Mouse (Mus musculus): ENCODE measurements around the gene Ndufc1. TPM values are rescaled to one million over a fixed set of nuclear protein-coding genes. Genes with fewer than 3 reads are reported as not detected.
"Not testable (repeated sequence)": the region's sequence is repeated elsewhere in the genome, so short reads cannot be mapped to it uniquely, and the experiment has no call there.

Gene Ndufc1
- polyA plus RNA-seq, 1 experiment from 2014 or later = 807 TPM

GRCm38 (mm10) chr3:51416073-51416363 lies 7.2 kb upstream of the Ndufc1 start:
- H3K9me3 ChIP-seq (ENCODE audit: control insufficient read depth, low read length) = no peaks in the 10 kb centered on the region
- H3K4me2 ChIP-seq (ENCODE audit: low read length) = peak overlapping the region; percentile 89
- H3K27me3 ChIP-seq (replicated peaks; ENCODE audit: control insufficient read depth, insufficient read depth, low read length) = no peaks in the 10 kb centered on the region
- peak overlapping the region; percentile 96 for H3K9ac ChIP-seq (ENCODE audit: low read depth, low read length)
- under 1% methylated on average over 21 of the region's 30 CpGs for WGBS
- ATAC-seq = peak; percentile 73
- peaks cover 20% of the 10 kb centered on the region for H3K4me1 ChIP-seq (ENCODE audit: control insufficient read depth, insufficient read depth, low read depth, low read length)
- peak overlapping the region; percentile 96 for H3K4me3 ChIP-seq (ENCODE audit: low read length)
- H3K36me3 ChIP-seq (ENCODE audit: control insufficient read depth, insufficient read depth, low read length) = no peaks in the 10 kb centered on the region
- H3K27ac ChIP-seq (ENCODE audit: low read depth, low read length) = peak overlapping the region; percentile 90

GRCm38 (mm10) chr3:51415098-51416072 lies 6.6 kb upstream of the Ndufc1 start, which contains the start of gene Naa15:
Gene Naa15, plus strand, starts transcription at chr3:51415148.
- no peaks in the 10 kb centered on the region for H3K36me3 ChIP-seq (ENCODE audit: control insufficient read depth, insufficient read depth, low read length)
- H3K4me3 ChIP-seq (ENCODE audit: low read length) = peak within 1 kb of the TSS; percentile 96
- ATAC-seq = peak; percentile 92
- peak within 1 kb of the TSS; percentile 89 for H3K4me2 ChIP-seq (ENCODE audit: low read length)
- H3K27me3 ChIP-seq (replicated peaks; ENCODE audit: control insufficient read depth, insufficient read depth, low read length) = no peaks in the 10 kb centered on the region
- peak within 1 kb of the TSS; percentile 90 for H3K27ac ChIP-seq (ENCODE audit: low read depth, low read length)
- no peaks in the 10 kb centered on the region for H3K9me3 ChIP-seq (ENCODE audit: control insufficient read depth, low read length)
- peaks cover 20% of the 10 kb centered on the region for H3K4me1 ChIP-seq (ENCODE audit: control insufficient read depth, insufficient read depth, low read depth, low read length)
- peak within 1 kb of the TSS; percentile 96 for H3K9ac ChIP-seq (ENCODE audit: low read depth, low read length)
- WGBS = 6% methylated on average over 43 of the region's 43 CpGs

GRCm38 (mm10) chr3:51413276-51413675 lies 4.5 kb upstream of the Ndufc1 start:
- ATAC-seq = no peak
- H3K4me3 ChIP-seq (ENCODE audit: low read length) = no peak overlapping the region
- H3K4me1 ChIP-seq (ENCODE audit: control insufficient read depth, insufficient read depth, low read depth, low read length) = peaks cover 15% of the 10 kb centered on the region
- no peaks in the 10 kb centered on the region for H3K27me3 ChIP-seq (replicated peaks; ENCODE audit: control insufficient read depth, insufficient read depth, low read length)
- no peak overlapping the region for H3K4me2 ChIP-seq (ENCODE audit: low read length)
- no peak overlapping the region for H3K9ac ChIP-seq (ENCODE audit: low read depth, low read length)
- no peak overlapping the region for H3K27ac ChIP-seq (ENCODE audit: low read depth, low read length)
- 88% methylated on average over 1 of the region's 1 CpGs for WGBS
- no peaks in the 10 kb centered on the region for H3K36me3 ChIP-seq (ENCODE audit: control insufficient read depth, insufficient read depth, low read length)
- no peaks in the 10 kb centered on the region for H3K9me3 ChIP-seq (ENCODE audit: control insufficient read depth, low read length)

- Histone ChIP-seq H3K9me3 (ENCODE audit: control insufficient read depth, low read length) (no peaks in the 10 kb centered on the region), H3K4me3 (ENCODE audit: low read length) (no peak overlapping the region), H3K27me3 (replicated peaks; ENCODE audit: control insufficient read depth, insufficient read depth, low read length) (no peaks in the 10 kb centered on the region), H3K4me1 (ENCODE audit: control insufficient read depth, insufficient read depth, low read depth, low read length) (peaks cover 13% of the 10 kb centered on the region), H3K9ac (ENCODE audit: low read depth, low read length) (no peak overlapping the region), H3K27ac (ENCODE audit: low read depth, low read length) (no peak overlapping the region), H3K36me3 (ENCODE audit: control insufficient read depth, insufficient read depth, low read length) (no peaks in the 10 kb centered on the region), H3K4me2 (ENCODE audit: low read length) (no peak overlapping the region)
- 88% methylated on average over 7 of the region's 7 CpGs for WGBS
- ATAC-seq = no peak
These were observed 3.7 kb upstream of the Ndufc1 start for GRCm38 (mm10) chr3:51412457-51412856.

GRCm38 (mm10) chr3:51407870-51408560 lies 773 bp downstream of the Ndufc1 start:
- ATAC-seq = peak; percentile 12; the same call in 1 of the 2 replicates

GRCm38 (mm10) chr3:51402628-51403027 lies 6.2 kb downstream of the Ndufc1 start:
- H3K4me1 ChIP-seq (ENCODE audit: control insufficient read depth, insufficient read depth, low read depth, low read length) = peaks cover 2% of the 10 kb centered on the region
- no peak overlapping the region for H3K9ac ChIP-seq (ENCODE audit: low read depth, low read length)
- H3K4me3 ChIP-seq (ENCODE audit: low read length) = no peak overlapping the region
- no peak overlapping the region for H3K4me2 ChIP-seq (ENCODE audit: low read length)
- H3K27ac ChIP-seq (ENCODE audit: low read depth, low read length) = no peak overlapping the region
- peaks cover 6% of the 10 kb centered on the region; the same call in 1 of the 2 replicates for H3K36me3 ChIP-seq (ENCODE audit: control insufficient read depth, insufficient read depth, low read length)
- no peak for ATAC-seq
- H3K27me3 ChIP-seq (replicated peaks; ENCODE audit: control insufficient read depth, insufficient read depth, low read length) = peaks cover 3% of the 10 kb centered on the region; the same call in 1 of the 2 replicates
- no peaks in the 10 kb centered on the region for H3K9me3 ChIP-seq (ENCODE audit: control insufficient read depth, low read length)
- 96% methylated on average over 12 of the region's 12 CpGs for WGBS

More at GRCm38 (mm10) chr3:51407870-51408560, 773 bp downstream of the Ndufc1 start:
- peak overlapping the region; percentile 84 for H3K9ac ChIP-seq (ENCODE audit: low read depth, low read length)
- H3K9me3 ChIP-seq (ENCODE audit: control insufficient read depth, low read length) = no peaks in the 10 kb centered on the region
- H3K4me1 ChIP-seq (ENCODE audit: control insufficient read depth, insufficient read depth, low read depth, low read length) = peaks cover 6% of the 10 kb centered on the region
- peak overlapping the region; percentile 58 for H3K4me3 ChIP-seq (ENCODE audit: low read length)
- WGBS = 22% methylated on average over 20 of the region's 20 CpGs
- no peaks in the 10 kb centered on the region for H3K27me3 ChIP-seq (replicated peaks; ENCODE audit: control insufficient read depth, insufficient read depth, low read length)
- peak overlapping the region; percentile 68 for H3K4me2 ChIP-seq (ENCODE audit: low read length)
- peak overlapping the region; percentile 91 for H3K27ac ChIP-seq (ENCODE audit: low read depth, low read length)
- H3K36me3 ChIP-seq (ENCODE audit: control insufficient read depth, insufficient read depth, low read length) = peaks cover 6% of the 10 kb centered on the region; the same call in 1 of the 2 replicates

- not testable (repeated sequence) for H3K9me3 ChIP-seq (ENCODE audit: control insufficient read depth, low read length); H3K9ac ChIP-seq (ENCODE audit: low read depth, low read length); H3K27ac ChIP-seq (ENCODE audit: low read depth, low read length); ATAC-seq; H3K4me3 ChIP-seq (ENCODE audit: low read length); H3K36me3 ChIP-seq (ENCODE audit: control insufficient read depth, insufficient read depth, low read length); H3K4me2 ChIP-seq (ENCODE audit: low read length); H3K27me3 ChIP-seq (replicated peaks; ENCODE audit: control insufficient read depth, insufficient read depth, low read length); H3K4me1 ChIP-seq (ENCODE audit: control insufficient read depth, insufficient read depth, low read depth, low read length)
- 71% methylated on average over 4 of the region's 4 CpGs for WGBS
These were observed 6.7 kb downstream of the Ndufc1 start for GRCm38 (mm10) chr3:51402054-51402453.

- Histone ChIP-seq H3K36me3 (ENCODE audit: control insufficient read depth, insufficient read depth, low read length) (no peaks in the 10 kb centered on the region), H3K4me3 (ENCODE audit: low read length) (no peak overlapping the region), H3K4me1 (ENCODE audit: control insufficient read depth, insufficient read depth, low read depth, low read length) (peaks cover 7% of the 10 kb centered on the region), H3K9me3 (ENCODE audit: control insufficient read depth, low read length) (no peaks in the 10 kb centered on the region), H3K27ac (ENCODE audit: low read depth, low read length) (no peak overlapping the region), H3K27me3 (replicated peaks; ENCODE audit: control insufficient read depth, insufficient read depth, low read length) (peaks cover 11% of the 10 kb centered on the region), H3K4me2 (ENCODE audit: low read length) (no peak overlapping the region), H3K9ac (ENCODE audit: low read depth, low read length) (no peak overlapping the region)
- no peak for ATAC-seq
- 76% methylated on average over 10 of the region's 10 CpGs for WGBS
These were observed 8.1 kb downstream of the Ndufc1 start for GRCm38 (mm10) chr3:51400682-51401081.

GRCm38 (mm10) chr3:51399531-51399930 lies 9.3 kb downstream of the Ndufc1 start:
- no peaks in the 10 kb centered on the region for H3K36me3 ChIP-seq (ENCODE audit: control insufficient read depth, insufficient read depth, low read length)
- H3K4me2 ChIP-seq (ENCODE audit: low read length) = no peak overlapping the region
- H3K9me3 ChIP-seq (ENCODE audit: control insufficient read depth, low read length) = no peaks in the 10 kb centered on the region
- 68% methylated on average over 4 of the region's 4 CpGs for WGBS
- H3K27me3 ChIP-seq (replicated peaks; ENCODE audit: control insufficient read depth, insufficient read depth, low read length) = peaks cover 11% of the 10 kb centered on the region
- no peak overlapping the region for H3K27ac ChIP-seq (ENCODE audit: low read depth, low read length)
- no peak for ATAC-seq
- H3K9ac ChIP-seq (ENCODE audit: low read depth, low read length) = no peak overlapping the region
- peaks cover 7% of the 10 kb centered on the region for H3K4me1 ChIP-seq (ENCODE audit: control insufficient read depth, insufficient read depth, low read depth, low read length)
- H3K4me3 ChIP-seq (ENCODE audit: low read length) = no peak overlapping the region

All from hindbrain, embryonic 16.5 days (tissue).